Mouse (Mus musculus) spleen, adult 12 weeks (tissue): ENCODE results near the gene Gabrg2.

Source experiments
- DNase-seq: peaks from one replicate; pipeline ENCODE4 v3.0.0; 2022; ENCODE audit warnings: low spot score

Gabrg2 gene

DNA sequence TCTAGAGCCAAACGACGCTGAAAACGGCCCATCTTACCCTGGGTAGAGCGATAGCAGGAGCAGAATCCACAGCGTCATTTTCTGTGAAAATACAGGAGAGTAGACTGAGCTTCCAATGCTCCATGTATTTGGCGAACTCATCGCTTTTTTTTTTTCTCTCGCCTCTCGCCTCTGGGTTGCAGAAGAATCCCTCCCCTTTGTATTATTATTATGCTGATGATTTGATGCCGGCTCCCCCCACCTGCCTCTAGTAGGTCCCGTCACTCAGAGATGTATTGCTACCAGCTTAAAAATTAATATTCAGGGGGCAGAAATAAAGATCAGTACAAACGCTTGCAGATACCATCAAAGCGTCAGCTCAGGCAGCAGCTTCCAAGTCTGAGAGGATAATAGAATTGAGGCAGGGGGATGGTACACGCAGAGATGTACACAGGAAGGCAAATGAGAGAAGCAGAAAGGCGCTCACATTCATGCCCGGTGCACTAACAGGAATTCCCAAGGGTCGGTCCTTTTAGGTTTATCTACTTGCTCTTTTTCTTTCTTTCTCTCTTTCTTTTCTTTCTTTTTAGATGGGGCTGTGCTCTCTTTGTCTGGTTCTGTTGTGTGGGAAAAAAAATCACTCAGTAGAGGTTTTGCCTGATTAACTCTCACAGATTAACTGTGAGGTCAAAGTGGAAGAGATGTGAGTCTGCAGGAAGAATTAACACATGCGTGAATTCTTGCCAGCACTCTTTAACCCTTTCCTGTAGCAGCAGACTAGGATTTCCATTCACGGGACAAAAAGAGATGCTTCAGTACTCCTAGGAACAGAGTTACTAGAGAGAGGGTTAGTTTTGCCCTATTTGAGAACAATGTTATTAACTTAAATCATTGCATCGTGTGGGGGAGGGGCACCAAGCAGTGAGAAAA lies at the start of gene Gabrg2:
Gene Gabrg2 (minus strand): TSS at position 668 of the 909 bp plus-strand sequence.
- no peak for DNase-seq

DNA sequence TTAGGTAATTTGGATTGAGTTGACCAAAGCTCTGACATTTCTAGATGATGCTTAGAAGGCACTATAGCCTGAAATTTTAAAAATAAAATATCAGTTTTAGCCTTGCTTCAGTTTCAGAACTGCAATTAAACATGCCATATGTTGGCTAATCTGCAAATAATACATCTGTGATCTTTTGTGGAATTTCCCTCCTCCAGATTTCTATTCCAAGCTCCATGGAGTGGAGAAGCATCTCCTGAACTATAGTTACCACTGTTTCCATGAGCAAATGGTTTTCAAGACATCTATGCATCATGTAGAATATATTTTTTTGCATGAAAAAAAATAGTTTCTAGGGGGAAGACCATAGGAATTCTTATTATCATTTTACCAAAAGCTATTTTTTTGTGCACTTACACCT lies 47.5 kb upstream of the Gabrg2 start:
- no peak for DNase-seq

DNA sequence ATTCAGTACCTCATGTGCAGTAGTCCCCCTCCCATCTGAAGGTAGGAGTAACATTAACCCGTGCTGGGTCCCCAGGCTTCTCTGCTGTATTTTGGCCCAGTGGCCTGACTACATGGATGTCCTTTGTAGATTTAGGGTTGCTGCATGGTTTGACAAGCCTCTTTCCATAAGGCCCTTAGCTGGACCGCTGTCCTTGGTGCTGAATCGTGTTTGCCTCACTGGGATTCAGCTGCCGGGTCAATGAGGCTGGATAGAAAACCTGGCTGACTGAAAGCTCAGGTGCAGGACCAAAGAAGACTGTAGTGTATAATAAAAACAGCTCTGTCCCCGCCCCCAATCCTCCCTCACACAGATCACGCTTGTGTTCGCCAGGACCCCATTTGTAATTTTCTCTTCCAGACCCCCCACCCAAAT lies 1.2 kb downstream of the Gabrg2 start:
- no peak for DNase-seq

DNA sequence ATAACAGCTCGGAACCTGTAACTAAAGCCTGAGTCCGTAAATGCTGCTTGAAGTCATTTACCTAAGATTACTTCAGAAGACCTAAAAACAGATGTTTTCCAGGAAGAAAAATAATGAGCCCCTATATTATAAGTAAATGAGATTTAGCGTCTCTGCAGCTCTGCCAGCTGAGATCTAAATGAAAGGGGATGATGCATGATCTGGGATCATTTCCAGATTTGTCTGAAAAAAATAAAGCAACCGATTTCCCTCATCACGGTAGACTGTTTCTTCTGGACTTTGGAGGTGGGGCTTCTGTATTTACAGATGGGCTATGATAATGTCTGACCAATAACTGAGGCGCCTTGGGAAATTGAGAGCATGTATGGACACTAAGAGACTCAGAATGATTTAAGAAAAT lies 20.5 kb downstream of the Gabrg2 start:
- no peak for DNase-seq

DNA sequence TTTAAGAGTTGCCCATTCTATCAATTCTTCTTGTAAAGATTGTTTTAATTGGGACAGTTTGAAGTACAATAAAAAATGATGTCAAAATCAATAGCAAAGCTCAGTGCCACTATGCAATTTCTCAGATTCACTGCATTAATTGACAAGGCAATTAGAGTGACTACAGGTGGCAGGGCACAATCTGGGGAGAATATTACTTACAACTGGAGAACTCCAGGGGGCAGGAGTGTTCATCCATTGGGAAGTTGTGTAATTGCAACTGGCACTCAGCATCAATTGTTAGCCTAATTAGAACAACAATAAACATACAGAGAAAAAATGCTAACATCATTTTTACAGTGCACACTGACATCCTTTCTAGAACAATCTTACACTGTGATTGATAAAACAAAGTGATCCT lies 32.1 kb downstream of the Gabrg2 start:
- DNase-seq, result no peak

DNA sequence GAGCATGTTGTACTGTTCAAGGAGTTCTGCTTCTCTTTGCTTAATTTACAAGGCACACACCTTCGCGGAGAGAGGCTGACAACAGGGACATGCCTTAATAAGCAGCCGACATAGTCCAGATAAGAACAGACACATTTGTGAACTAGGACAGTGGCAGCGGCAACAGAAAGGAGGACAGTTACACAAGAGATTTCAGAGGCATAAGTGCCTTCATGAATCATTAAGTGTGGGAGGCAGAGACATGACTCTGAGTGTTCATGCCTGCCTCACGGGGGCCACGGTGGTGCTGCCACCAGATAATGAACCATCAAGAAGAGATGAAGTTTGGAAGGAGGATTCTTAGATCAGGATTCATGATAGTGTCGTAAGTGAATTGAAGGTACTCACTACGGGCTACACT lies 38.0 kb downstream of the Gabrg2 start:
- no peak for DNase-seq

DNA sequence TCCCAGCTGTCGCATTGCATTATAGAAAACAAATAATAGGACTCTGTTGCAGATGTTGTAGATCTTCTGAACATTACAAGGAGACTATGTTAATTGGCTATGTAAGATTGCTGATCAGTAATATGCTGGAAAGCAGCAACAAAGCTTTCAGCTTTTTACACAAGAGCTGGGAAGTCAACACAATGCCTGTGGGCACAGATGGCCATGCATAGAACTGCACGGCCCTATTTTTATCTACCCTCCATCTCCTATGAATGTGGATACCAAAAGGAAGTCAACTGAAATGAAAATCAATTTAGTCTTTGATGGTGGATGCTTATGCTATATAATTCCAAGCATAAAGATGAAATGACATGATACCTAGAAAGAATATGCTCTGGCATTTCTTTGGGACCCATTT lies 47.1 kb downstream of the Gabrg2 start:
- no peak for DNase-seq

DNA sequence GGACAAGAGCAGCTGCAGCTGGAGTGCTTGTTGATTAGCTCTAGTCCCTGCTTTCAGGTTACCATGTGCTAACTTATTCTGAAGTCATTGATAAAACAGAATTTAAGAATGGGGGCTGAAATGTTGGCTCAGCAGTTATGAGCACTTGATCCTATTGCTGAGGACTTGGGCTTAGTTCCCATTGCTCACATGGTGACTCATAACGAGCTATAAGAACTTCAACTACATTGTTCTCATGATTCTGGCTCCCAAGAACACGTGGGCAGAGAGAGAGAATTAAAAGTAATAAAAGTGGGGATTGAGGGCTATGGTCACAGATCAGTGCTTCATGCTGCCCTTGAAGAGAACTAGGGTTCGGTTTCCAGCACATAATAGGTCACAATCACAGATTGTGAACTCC lies 48.8 kb downstream of the Gabrg2 start:
- no peak for DNase-seq

DNA sequence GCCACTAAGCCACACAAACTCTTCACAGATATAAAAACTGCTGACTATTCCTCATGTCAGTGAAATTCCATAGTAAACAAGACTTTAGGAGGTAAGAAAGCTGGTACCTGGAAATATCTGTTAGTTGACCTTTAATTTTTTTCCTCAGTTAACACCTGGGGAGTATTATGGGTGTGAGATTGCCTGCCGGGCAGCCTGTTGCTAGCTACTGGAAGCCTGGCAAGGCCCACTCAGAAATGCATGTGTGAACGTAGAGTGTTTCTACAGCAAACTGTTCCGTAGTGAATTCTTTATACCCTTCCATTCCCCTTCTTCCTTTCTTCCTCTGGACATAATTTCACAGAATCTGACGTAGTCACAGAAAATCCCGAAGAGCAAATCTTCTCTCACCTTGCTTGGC lies 55.2 kb downstream of the Gabrg2 start:
- no peak for DNase-seq

DNA sequence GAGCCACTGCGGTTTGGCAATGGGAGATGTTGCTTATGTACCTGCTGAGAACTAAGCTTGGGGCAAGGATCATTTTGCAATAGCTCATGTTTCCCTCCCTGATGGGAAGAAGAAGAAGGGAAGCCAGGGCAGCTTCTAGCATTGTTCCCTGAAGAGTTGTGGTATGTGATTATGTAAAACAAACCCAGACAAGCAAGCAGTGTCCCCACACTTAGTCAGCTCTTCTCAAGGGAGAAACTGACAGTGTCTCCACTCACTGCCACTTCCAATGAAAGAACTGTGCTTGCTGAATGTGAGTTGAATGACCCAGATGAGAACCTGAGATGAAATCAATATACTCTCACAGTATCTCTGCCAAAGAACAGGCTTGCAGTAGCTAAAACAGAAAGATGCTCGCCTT lies 62.7 kb downstream of the Gabrg2 start:
- DNase-seq, result no peak

DNA sequence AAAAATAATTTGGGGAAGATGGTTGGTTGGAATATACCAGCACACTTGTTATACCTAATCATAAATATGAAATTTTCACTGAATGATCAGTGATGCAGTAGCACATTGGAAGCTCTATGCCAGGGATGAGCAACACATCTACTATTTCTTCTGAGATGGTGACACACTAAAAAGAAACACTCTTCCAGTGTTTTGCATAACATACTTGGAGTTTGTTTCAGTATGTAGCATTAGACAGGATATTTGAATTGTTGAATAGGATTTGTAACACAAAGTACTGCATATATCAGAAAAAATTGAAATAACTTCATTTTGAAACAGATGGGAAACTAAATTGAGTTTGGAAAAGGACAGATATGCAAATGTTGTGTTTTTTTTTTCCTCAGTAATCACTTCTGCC lies 81.8 kb downstream of the Gabrg2 start:
- DNase-seq, result no peak

DNA sequence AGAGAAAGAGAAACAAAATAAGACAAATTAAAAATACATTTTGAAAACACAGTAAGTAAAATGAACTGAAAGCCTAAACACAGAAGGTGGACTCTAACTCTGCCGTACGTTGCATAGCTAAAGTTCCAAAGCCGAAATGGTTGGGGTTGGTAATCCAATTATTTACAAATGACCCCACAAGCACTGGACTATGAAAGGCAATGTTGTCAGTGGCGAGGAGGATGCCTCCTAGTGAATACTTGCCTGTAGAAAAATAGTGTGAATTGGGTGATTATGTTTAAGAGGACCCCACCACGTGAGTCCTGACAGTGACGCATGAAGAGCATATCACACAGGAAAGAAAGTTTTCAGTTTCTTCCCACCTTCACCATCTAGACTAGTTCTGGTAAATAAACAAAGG lies 86.6 kb downstream of the Gabrg2 start:
- DNase-seq, result no peak

DNA sequence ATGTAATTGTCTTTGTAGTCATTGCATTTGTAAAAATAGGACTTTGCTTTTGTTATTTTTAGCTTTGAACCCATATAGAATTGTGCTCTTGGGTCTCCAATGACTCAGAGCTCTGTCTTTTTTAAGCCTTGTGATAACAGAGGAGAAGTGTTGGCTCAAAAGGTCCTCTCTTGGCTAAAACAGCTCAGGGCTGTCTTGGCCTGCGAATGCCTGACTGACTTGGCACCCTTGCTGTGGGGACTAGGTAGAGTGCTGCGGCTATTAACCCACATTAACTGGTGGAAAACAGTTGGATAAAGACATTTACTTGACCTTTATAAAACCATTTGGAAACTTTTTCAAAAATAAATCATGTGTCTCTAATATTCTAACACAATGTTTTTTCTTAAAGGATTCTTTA lies 97.0 kb downstream of the Gabrg2 start:
- DNase-seq, result no peak
